Mouse (Mus musculus): Measurements from ENCODE around the gene Arhgef3. TPM values are rescaled to one million over a fixed set of nuclear protein-coding genes. Genes with fewer than 3 reads are reported as not detected.

The Arhgef3 gene
- polyA plus RNA-seq, 1 experiment from 2014 or later: 37.3 TPM

DNA sequence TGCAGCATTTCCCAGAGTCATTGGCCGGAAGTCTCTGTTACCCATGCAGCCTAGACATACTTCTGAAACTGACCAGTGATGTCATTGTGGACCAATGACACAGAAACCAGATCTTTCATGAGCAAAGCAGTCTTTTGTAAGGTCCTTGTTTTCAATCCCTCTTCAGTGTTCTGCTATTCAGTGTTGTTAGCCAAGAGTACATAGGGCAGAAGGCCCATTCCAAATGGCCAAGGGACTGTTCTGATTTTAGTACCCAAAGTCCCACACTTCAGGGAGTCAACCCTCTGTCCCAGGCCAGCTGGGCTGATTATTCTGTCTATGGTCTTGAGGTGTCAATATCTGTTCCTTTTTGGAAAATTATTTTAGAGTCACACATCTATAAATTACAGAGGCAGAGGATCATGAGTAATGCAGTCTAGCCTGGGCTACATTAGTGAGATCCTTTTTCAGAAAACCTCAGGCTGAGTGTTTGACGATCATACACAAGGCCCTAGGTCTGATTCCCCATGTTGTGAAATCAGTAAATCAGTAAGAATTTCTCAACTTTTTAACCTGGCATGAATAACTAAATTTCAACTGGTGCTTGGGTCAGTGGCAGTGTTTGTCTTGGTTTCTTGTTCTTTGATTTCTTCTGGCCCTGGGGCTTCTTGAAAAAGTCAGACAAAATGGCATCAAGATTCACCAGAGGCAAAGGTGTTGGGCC is 97.2 kb downstream of the Arhgef3 start:
- Histone ChIP-seq H3K36me3 (ENCODE audit: insufficient read depth, low read length) (no peaks in the 10 kb centered on the region), H3K9ac (replicated peaks; ENCODE audit: low read depth) (no peak overlapping the region), H3K27me3 (replicated peaks; ENCODE audit: insufficient read depth, low read length) (no peaks in the 10 kb centered on the region), H3K4me2 (replicated peaks; ENCODE audit: low read depth, low read length) (no peak overlapping the region), H3K27ac (ENCODE audit: low read length) (no peak overlapping the region), H3K9me3 (ENCODE audit: low read length) (no peaks in the 10 kb centered on the region), H3K4me1 (ENCODE audit: insufficient read depth, low read depth, low read length) (no peaks in the 10 kb centered on the region), H3K4me3 (ENCODE audit: low read depth, low read length) (no peak overlapping the region)
- TF ChIP-seq EP300 (IDR thresholded peaks at IDR 0.05) (no peak), CTCF (IDR thresholded peaks at IDR 0.05) (no peak)
- peak; percentile 12; the same call in 1 of the 2 replicates for ATAC-seq
- WGBS: 84% methylated on average over 2 of the region's 2 CpGs
- no peak for DNase-seq (ENCODE audit: low spot score)

- Histone ChIP-seq H3K9ac (replicated peaks; ENCODE audit: low read depth) (no peak overlapping the region), H3K4me3 (ENCODE audit: low read depth, low read length) (no peak overlapping the region), H3K27ac (ENCODE audit: low read length) (no peak overlapping the region), H3K9me3 (ENCODE audit: low read length) (no peaks in the 10 kb centered on the region), H3K4me1 (ENCODE audit: insufficient read depth, low read depth, low read length) (no peaks in the 10 kb centered on the region), H3K4me2 (replicated peaks; ENCODE audit: low read depth, low read length) (no peak overlapping the region), H3K36me3 (ENCODE audit: insufficient read depth, low read length) (no peaks in the 10 kb centered on the region), H3K27me3 (replicated peaks; ENCODE audit: insufficient read depth, low read length) (no peaks in the 10 kb centered on the region)
- DNase-seq (ENCODE audit: low spot score) (peak; percentile 22), ATAC-seq (peak; percentile 53)
- 45% methylated on average over 2 of the region's 2 CpGs for WGBS
- TF ChIP-seq EP300 (IDR thresholded peaks at IDR 0.05): no peak
- no peak for TF ChIP-seq CTCF (IDR thresholded peaks at IDR 0.05)
Observed at GRCm38 (mm10) chr14:27214232-27214631, 99.5 kb downstream of the Arhgef3 start.

DNA sequence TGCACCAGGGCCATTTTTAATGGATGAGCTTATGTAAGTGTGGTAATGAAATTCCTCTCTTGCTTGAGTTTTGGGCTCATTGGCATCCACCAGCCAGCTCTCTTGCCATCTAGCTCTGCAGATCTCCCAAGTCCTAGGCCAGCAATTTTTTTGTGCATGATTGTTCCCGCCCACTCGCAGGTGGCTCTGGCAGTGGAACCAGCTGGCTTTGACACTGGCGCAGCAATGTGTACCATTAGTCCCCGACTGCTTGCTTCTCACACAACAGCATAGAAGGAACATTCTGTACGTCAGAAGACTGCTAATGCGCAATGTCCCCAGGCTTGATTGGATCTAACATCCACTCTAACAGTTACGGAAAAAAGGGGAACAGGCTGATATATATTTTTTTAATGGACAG is 105.0 kb downstream of the Arhgef3 start:
- 77% methylated on average over 7 of the region's 7 CpGs for WGBS
- Histone ChIP-seq H3K4me1 (ENCODE audit: insufficient read depth, low read depth, low read length) (no peaks in the 10 kb centered on the region), H3K4me3 (ENCODE audit: low read depth, low read length) (no peak overlapping the region), H3K27ac (ENCODE audit: low read length) (no peak overlapping the region), H3K27me3 (replicated peaks; ENCODE audit: insufficient read depth, low read length) (no peaks in the 10 kb centered on the region), H3K9ac (replicated peaks; ENCODE audit: low read depth) (no peak overlapping the region), H3K4me2 (replicated peaks; ENCODE audit: low read depth, low read length) (no peak overlapping the region), H3K36me3 (ENCODE audit: insufficient read depth, low read length) (no peaks in the 10 kb centered on the region), H3K9me3 (ENCODE audit: low read length) (no peaks in the 10 kb centered on the region)
- DNase-seq (ENCODE audit: low spot score) (peak; percentile 38), ATAC-seq (peak; percentile 55; the same call in 1 of the 2 replicates)
- TF ChIP-seq CTCF (IDR thresholded peaks at IDR 0.05) (no peak), EP300 (IDR thresholded peaks at IDR 0.05) (no peak)

DNA sequence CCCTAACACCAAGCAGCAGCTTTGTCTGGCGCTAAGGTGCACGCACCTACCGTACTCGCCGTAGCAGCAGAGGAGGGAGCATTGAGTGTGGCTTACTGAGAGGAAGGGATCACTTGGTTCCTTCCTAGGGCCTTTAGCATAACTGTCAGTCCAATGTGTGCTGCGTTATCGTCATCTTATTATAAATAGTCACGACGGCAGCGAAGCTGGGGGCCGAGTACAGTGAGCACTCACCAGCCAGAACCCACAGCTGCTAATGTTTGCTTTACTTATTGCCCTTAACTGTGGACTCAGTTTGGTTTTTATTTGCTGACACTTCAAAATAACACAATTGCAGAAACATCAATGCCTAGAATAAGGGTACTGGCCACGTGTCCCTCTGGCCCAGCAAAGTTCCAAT is 105.6 kb downstream of the Arhgef3 start:
- H3K4me3 ChIP-seq (ENCODE audit: low read depth, low read length): no peak overlapping the region
- TF ChIP-seq EP300 (IDR thresholded peaks at IDR 0.05) (no peak), CTCF (IDR thresholded peaks at IDR 0.05) (no peak)
- H3K9ac ChIP-seq (replicated peaks; ENCODE audit: low read depth): no peak overlapping the region
- no peaks in the 10 kb centered on the region for H3K9me3 ChIP-seq (ENCODE audit: low read length)
- DNase-seq (ENCODE audit: low spot score) (peak; percentile 33), ATAC-seq (peak; percentile 68)
- H3K27ac ChIP-seq (ENCODE audit: low read length): no peak overlapping the region
- H3K27me3 ChIP-seq (replicated peaks; ENCODE audit: insufficient read depth, low read length): no peaks in the 10 kb centered on the region
- 55% methylated on average over 12 of the region's 12 CpGs for WGBS
- no peak overlapping the region for H3K4me2 ChIP-seq (replicated peaks; ENCODE audit: low read depth, low read length)
- H3K4me1 ChIP-seq (ENCODE audit: insufficient read depth, low read depth, low read length): no peaks in the 10 kb centered on the region
- no peaks in the 10 kb centered on the region for H3K36me3 ChIP-seq (ENCODE audit: insufficient read depth, low read length)

DNA sequence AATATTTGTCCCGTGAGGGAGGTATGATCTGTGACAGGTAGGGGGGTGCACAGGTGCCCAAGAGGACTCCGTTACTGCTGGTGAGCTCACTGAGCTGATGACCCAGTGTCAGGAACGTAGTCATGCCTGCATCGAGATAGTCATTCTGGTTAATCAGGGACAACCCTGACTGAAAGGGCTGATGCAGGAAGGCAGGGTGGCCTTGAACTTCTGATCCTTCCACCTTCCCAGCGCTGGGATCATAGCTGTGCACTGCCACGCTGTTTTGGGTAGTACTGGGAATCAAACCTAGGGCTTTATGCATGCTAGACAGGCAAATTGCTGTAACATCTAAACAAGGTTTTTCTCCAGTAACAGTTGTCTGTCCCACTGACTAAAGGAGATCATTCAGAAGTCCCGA is 109.9 kb downstream of the Arhgef3 start:
- TF ChIP-seq EP300 (IDR thresholded peaks at IDR 0.05) (no peak), CTCF (IDR thresholded peaks at IDR 0.05) (no peak)
- no peak overlapping the region for H3K4me3 ChIP-seq (ENCODE audit: low read depth, low read length)
- no peaks in the 10 kb centered on the region for H3K36me3 ChIP-seq (ENCODE audit: insufficient read depth, low read length)
- H3K9ac ChIP-seq (replicated peaks; ENCODE audit: low read depth): no peak overlapping the region
- DNase-seq (ENCODE audit: low spot score) (no peak), ATAC-seq (no peak)
- H3K4me1 ChIP-seq (ENCODE audit: insufficient read depth, low read depth, low read length): no peaks in the 10 kb centered on the region
- no peaks in the 10 kb centered on the region for H3K27me3 ChIP-seq (replicated peaks; ENCODE audit: insufficient read depth, low read length)
- H3K27ac ChIP-seq (ENCODE audit: low read length): no peak overlapping the region
- 88% methylated on average over 7 of the region's 7 CpGs for WGBS
- no peaks in the 10 kb centered on the region for H3K9me3 ChIP-seq (ENCODE audit: low read length)
- no peak overlapping the region for H3K4me2 ChIP-seq (replicated peaks; ENCODE audit: low read depth, low read length)

DNA sequence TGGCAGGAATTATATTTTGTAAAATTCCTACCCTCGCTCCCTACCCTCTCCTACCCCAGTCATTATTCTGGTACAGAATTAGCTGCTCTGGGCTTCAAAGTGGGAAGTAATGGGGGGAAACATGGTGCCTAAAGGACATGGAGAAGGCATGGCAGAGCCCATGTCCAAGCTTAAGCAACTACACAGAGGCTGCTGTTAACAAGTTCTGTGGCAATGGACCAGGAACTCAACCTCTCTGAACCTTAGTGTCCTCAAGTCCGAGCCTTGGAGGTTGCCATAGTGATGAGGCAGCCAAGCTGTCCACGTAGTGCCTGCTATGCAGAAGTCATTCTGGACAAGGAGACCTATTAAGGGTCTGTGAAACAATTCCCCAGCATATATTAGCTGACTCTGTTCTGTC is 111.6 kb downstream of the Arhgef3 start:
- Histone ChIP-seq H3K27me3 (replicated peaks; ENCODE audit: insufficient read depth, low read length) (no peaks in the 10 kb centered on the region), H3K4me3 (ENCODE audit: low read depth, low read length) (no peak overlapping the region), H3K27ac (ENCODE audit: low read length) (no peak overlapping the region), H3K9me3 (ENCODE audit: low read length) (no peaks in the 10 kb centered on the region), H3K4me1 (ENCODE audit: insufficient read depth, low read depth, low read length) (peaks cover 7% of the 10 kb centered on the region; the same call in 1 of the 2 replicates), H3K9ac (replicated peaks; ENCODE audit: low read depth) (no peak overlapping the region), H3K4me2 (replicated peaks; ENCODE audit: low read depth, low read length) (no peak overlapping the region), H3K36me3 (ENCODE audit: insufficient read depth, low read length) (no peaks in the 10 kb centered on the region)
- TF ChIP-seq EP300 (IDR thresholded peaks at IDR 0.05): no peak
- no peak for TF ChIP-seq CTCF (IDR thresholded peaks at IDR 0.05)
- 60% methylated on average over 3 of the region's 3 CpGs for WGBS
- ATAC-seq (no peak), DNase-seq (ENCODE audit: low spot score) (no peak)

Data from lung, postnatal 0 days (tissue).